Mouse (Mus musculus): ENCODE measurements around the gene Oxct1. TPM values are rescaled to one million over a fixed set of nuclear protein-coding genes. Genes with fewer than 3 reads are reported as not detected.

The Oxct1 gene
- polyA plus RNA-seq (2015; fragmentation: Nextera tagmentation; extraction: Ambion mirVana), result 191 and 193 TPM in 2 replicates

GRCm38 (mm10) chr15:4026231-4026773 is at the start of gene Oxct1:
TSS of gene Oxct1 (plus strand) at chr15:4026383.

GRCm38 (mm10) chr15:3979061-3979848 is 46.9 kb upstream of the Oxct1 start, which contains the start of gene Fbxo4:
TSS of gene Fbxo4 (minus strand) at chr15:3979573.

GRCm38 (mm10) chr15:3995448-3996266 is 30.5 kb upstream of the Oxct1 start, which contains the start of gene AW549877:
TSS of gene AW549877 (minus strand) at chr15:3995744.

Other genes with a start within 250 kb of the Oxct1 start
- gene Fbxo4, start 46.8 kb upstream of the Oxct1 start, polyA plus RNA-seq (2015; fragmentation: Nextera tagmentation; extraction: Ambion mirVana), result 8.2 and 12.6 TPM in 2 replicates
- gene AW549877, start 30.6 kb upstream of the Oxct1 start, polyA plus RNA-seq (2015; fragmentation: Nextera tagmentation; extraction: Ambion mirVana), result 10.9 and 12.0 TPM in 2 replicates